Mouse (Mus musculus) hindbrain, embryonic 14.5 days (tissue): ENCODE data around the gene Cntn3. TPM values are rescaled to one million over a fixed set of nuclear protein-coding genes. Genes with fewer than 3 reads are reported as not detected.
A peak's percentile ranks its signal among the peaks of the same experiment; 100 is the strongest.

Experiments used
- ATAC-seq: fragments of 200-750 bp; cut with Nextera tagmentation; 2 replicates; pipeline ENCODE4 v1.8.0; 2017; ENCODE audit warnings: moderate number of reproducible peaks, mild to moderate bottlenecking, moderate TSS enrichment, moderate library complexity; ENCODE audit not compliant: low FRiP score
- DNase-seq: peaks from one replicate; pipeline ENCODE4 v3.0.0-alpha.2; 2015; ENCODE audit warnings: low spot score
- H3K27ac ChIP-seq: fragments of 300-500 bp; sonication (generic); 2 replicates; pipeline ENCODE4 v1.5.1; 2014; ENCODE audit warnings: mild to moderate bottlenecking, moderate library complexity
- H3K27me3 ChIP-seq: fragments of 300-500 bp; sonication (generic); 2 replicates; pipeline ENCODE4 v1.6.1; 2014; ENCODE audit warnings: mild to moderate bottlenecking, low read length, mixed read lengths; ENCODE audit not compliant: control insufficient read depth, insufficient read depth
- H3K36me3 ChIP-seq: fragments of 300-500 bp; sonication (generic); replicated peaks from 2 replicates; pipeline ENCODE4 v1.6.1; 2014; ENCODE audit not compliant: control insufficient read depth, insufficient read depth
- H3K4me1 ChIP-seq: fragments of 300-500 bp; sonication (generic); replicated peaks from 2 replicates; pipeline ENCODE4 v1.6.1; 2014; ENCODE audit warnings: antibody characterized with exemption, low read length, mixed read lengths; ENCODE audit not compliant: control insufficient read depth, insufficient read depth
- H3K4me2 ChIP-seq: fragments of 300-500 bp; sonication (generic); replicated peaks from 2 replicates; pipeline ENCODE4 v1.6.1; 2014; ENCODE audit warnings: mild to moderate bottlenecking, moderate library complexity
- H3K4me3 ChIP-seq: fragments of 300-500 bp; sonication (generic); replicated peaks from 2 replicates; pipeline ENCODE4 v1.5.1; 2014; ENCODE audit warnings: mild to moderate bottlenecking, low read length
- H3K9ac ChIP-seq: fragments of 300-500 bp; sonication (generic); 2 replicates; pipeline ENCODE4 v1.6.1; 2014
- H3K9me3 ChIP-seq: fragments of 300-500 bp; sonication (generic); 2 replicates; pipeline ENCODE4 v1.6.1; 2016; ENCODE audit warnings: low read length; ENCODE audit not compliant: control insufficient read depth
- WGBS: fragments of 180-500 bp; shearing (Covaris S2); extraction: QIAGEN DNeasy Blood & Tissue Kit; methylation state at CpG from one replicate; pipeline ENCODE4 v1.1.7; 2014; 5-methylcytosine and 5-hydroxymethylcytosine counted together
- polyA plus RNA-seq: library from polyadenylated mRNA; unstranded; fragments of >200 nt; fragmentation: Nextera tagmentation; extraction: Ambion mirVana; gene quantifications from 2 replicates; pipeline ENCODE4 v1.2.1, GENCODE M21; 2014

Gene Cntn3
- polyA plus RNA-seq, 1 experiment from 2014 or later = 5.2 TPM

DNA sequence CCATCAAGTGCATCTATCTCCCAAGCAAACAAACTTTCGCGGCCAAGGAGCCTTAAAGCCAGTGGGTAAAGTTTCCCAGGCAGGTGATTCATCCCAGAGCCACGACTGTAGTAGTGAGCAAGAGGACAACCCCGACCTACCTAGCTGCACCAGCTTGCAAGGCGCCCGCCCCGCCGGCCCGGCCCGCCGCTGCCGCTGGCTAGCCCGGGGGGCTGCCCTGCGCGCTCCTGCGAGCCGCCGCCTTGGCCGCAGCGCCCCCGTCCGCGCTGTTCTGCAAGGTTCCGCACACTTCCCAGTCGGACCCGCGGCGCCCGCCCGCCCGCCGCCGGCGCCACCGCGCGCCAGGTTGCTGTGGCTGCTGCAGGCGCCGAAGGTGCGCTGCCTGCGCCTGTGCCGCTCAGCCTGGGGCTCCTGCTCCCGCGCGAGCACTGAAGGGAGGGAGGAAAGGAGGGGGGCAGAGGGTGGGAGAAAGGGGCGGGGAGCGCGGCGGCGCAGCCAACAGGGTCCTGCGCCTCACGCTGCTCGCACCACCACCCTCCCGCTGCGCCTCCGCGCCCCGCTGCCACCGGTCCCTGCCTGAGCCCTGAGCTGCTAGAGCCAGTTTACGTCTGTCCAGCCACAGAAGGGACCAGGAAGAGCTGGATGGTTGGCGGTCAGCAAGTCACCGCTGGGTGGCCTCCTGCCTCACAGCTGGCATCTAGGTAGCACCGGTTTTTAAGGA lies 8.7 kb downstream of the Cntn3 start:
- Histone ChIP-seq H3K4me2 (peak overlapping the region; percentile 86), H3K9ac (peak overlapping the region; percentile 64), H3K4me1 (peaks cover 12% of the 10 kb centered on the region), H3K9me3 (no peaks in the 10 kb centered on the region), H3K4me3 (peak overlapping the region; percentile 66), H3K36me3 (no peaks in the 10 kb centered on the region), H3K27me3 (no peaks in the 10 kb centered on the region), H3K27ac (peak overlapping the region; percentile 57; the same call in 1 of the 2 replicates)
- under 1% methylated on average over 58 of the region's 63 CpGs for WGBS
- ATAC-seq (peak; percentile 99), DNase-seq (peak; percentile 72)

- Histone ChIP-seq H3K4me3 (peak overlapping the region; percentile 66), H3K4me1 (peaks cover 12% of the 10 kb centered on the region), H3K36me3 (no peaks in the 10 kb centered on the region), H3K9ac (peak overlapping the region; percentile 64), H3K27ac (peak overlapping the region; percentile 2; the same call in 1 of the 2 replicates), H3K9me3 (no peaks in the 10 kb centered on the region), H3K4me2 (peak overlapping the region; percentile 86), H3K27me3 (no peaks in the 10 kb centered on the region)
- ATAC-seq = no peak
- peak; percentile 24 for DNase-seq
- 6% methylated on average over 7 of the region's 7 CpGs for WGBS
Measured at GRCm38 (mm10) chr6:102563431-102563830, 9.5 kb downstream of the Cntn3 start.

DNA sequence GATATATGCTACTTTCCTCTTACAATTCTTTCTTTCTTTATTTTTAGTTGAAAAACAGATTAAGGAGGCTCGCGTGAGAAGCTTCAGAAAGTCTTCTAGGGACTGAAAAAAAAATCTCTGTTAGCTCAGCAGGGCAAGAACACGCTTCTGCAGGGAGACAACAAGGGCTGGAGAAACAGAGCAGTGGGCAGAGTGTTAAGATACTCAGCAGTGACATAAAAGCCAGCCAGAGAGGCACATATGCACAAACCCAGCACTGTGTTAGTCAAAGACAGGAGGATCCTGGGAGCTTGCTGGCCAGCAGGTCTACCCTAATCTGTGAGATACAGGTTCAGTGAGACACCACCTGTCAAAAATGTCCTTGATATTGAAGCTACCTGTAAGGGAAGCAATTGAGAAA lies 15.4 kb downstream of the Cntn3 start:
- no peaks in the 10 kb centered on the region for H3K36me3 ChIP-seq
- H3K4me1 ChIP-seq = no peaks in the 10 kb centered on the region
- H3K9me3 ChIP-seq = no peaks in the 10 kb centered on the region
- no peak for DNase-seq
- 77% methylated on average over 3 of the region's 3 CpGs for WGBS
- H3K27ac ChIP-seq = no peak overlapping the region
- no peak overlapping the region for H3K4me2 ChIP-seq
- no peak for ATAC-seq
- H3K9ac ChIP-seq = no peak overlapping the region
- H3K4me3 ChIP-seq = no peak overlapping the region
- no peaks in the 10 kb centered on the region for H3K27me3 ChIP-seq

- Histone ChIP-seq H3K4me1 (no peaks in the 10 kb centered on the region), H3K4me2 (no peak overlapping the region), H3K9ac (no peak overlapping the region), H3K27ac (no peak overlapping the region), H3K27me3 (no peaks in the 10 kb centered on the region), H3K4me3 (no peak overlapping the region), H3K36me3 (no peaks in the 10 kb centered on the region), H3K9me3 (no peaks in the 10 kb centered on the region)
- DNase-seq = no peak
- ATAC-seq = no peak
- WGBS = 70% methylated on average over 3 of the region's 3 CpGs
Measured at GRCm38 (mm10) chr6:102556497-102556896, 16.4 kb downstream of the Cntn3 start.

DNA sequence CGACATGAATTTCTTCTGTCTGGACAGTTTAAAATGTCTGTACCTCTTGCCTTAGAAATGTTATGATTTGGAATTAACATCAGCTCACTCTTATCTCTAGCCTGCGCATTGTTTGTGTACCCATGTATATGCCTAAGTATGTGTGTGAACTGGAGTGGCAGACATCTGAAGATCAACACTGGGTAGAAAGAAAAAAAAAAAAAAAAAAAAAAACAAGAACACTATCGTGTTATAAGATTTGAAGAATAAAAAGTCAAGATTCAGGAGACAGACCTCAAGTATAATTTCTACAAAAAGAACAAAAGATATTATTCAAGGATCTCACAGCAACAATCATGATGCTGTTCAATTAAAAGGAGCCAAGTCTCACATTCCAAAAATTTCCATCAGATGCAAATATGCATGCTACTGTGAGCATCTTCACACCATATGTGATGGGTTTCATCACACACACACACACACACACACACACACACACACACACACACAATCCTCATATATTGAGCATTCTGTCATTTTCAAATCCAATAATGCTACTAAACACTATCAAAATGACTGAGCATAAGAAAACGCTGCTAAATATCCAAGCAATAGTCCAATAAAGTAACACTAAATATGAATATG lies 17.0 kb downstream of the Cntn3 start:
- Histone ChIP-seq H3K9ac (no peak overlapping the region), H3K9me3 (no peaks in the 10 kb centered on the region), H3K36me3 (no peaks in the 10 kb centered on the region), H3K4me3 (no peak overlapping the region), H3K4me1 (no peaks in the 10 kb centered on the region), H3K27me3 (no peaks in the 10 kb centered on the region), H3K27ac (no peak overlapping the region), H3K4me2 (no peak overlapping the region)
- no peak for ATAC-seq
- WGBS = 93% methylated on average over 4 of the region's 4 CpGs
- DNase-seq = no peak

DNA sequence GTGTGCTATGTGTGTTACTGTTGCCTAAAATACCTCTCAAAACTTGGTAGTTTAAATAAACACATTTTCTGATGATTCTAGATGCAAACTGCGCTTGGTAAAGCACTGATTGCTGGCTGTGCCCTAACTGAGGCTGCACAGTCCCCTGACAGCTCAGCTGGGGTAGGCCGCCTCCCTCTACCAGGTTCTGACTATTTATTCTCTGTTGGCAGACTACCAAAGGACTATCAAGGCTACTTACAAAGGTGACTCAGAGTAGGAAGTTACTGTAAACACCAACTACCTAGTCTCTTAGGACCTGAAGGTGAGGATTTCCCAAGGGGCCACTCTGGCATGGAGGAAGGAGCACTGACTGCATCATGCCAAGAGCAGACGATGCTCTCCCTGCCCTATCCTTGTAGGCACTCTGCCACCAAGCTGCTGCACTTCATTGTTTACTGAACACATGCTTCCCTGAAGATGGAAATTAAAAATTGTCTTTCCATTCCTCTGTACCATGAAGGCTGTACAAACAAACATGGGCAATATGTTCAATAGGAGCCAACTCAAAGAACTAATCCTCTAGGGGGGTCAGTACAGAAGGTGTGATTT lies 17.7 kb downstream of the Cntn3 start:
- H3K27ac ChIP-seq = no peak overlapping the region
- DNase-seq (no peak), ATAC-seq (no peak)
- H3K4me3 ChIP-seq = no peak overlapping the region
- no peak overlapping the region for H3K9ac ChIP-seq
- H3K4me1 ChIP-seq = no peaks in the 10 kb centered on the region
- WGBS = 88% methylated on average over 3 of the region's 3 CpGs
- H3K4me2 ChIP-seq = no peak overlapping the region
- H3K36me3 ChIP-seq = no peaks in the 10 kb centered on the region
- H3K27me3 ChIP-seq = no peaks in the 10 kb centered on the region
- no peaks in the 10 kb centered on the region for H3K9me3 ChIP-seq

- Histone ChIP-seq H3K4me2 (no peak overlapping the region), H3K27me3 (no peaks in the 10 kb centered on the region), H3K9ac (no peak overlapping the region), H3K9me3 (no peaks in the 10 kb centered on the region), H3K36me3 (no peaks in the 10 kb centered on the region), H3K27ac (no peak overlapping the region), H3K4me3 (no peak overlapping the region), H3K4me1 (no peaks in the 10 kb centered on the region)
- WGBS = 82% methylated on average over 7 of the region's 7 CpGs
- ATAC-seq = no peak
- DNase-seq = no peak
Measured at GRCm38 (mm10) chr6:102541633-102542412, 31.1 kb downstream of the Cntn3 start.

GRCm38 (mm10) chr6:102535599-102535998 lies 37.3 kb downstream of the Cntn3 start:
- no peak overlapping the region for H3K27ac ChIP-seq
- no peak for ATAC-seq
- H3K27me3 ChIP-seq = no peaks in the 10 kb centered on the region
- no peak overlapping the region for H3K4me2 ChIP-seq
- H3K9me3 ChIP-seq = no peaks in the 10 kb centered on the region
- H3K4me1 ChIP-seq = no peaks in the 10 kb centered on the region
- WGBS = 82% methylated on average over 4 of the region's 4 CpGs
- H3K9ac ChIP-seq = no peak overlapping the region
- no peaks in the 10 kb centered on the region for H3K36me3 ChIP-seq
- no peak overlapping the region for H3K4me3 ChIP-seq
- no peak for DNase-seq

- no peak overlapping the region for H3K9ac ChIP-seq
- H3K4me3 ChIP-seq = no peak overlapping the region
- 96% methylated on average over 2 of the region's 2 CpGs for WGBS
- H3K4me2 ChIP-seq = no peak overlapping the region
- ATAC-seq = no peak
- H3K27me3 ChIP-seq = no peaks in the 10 kb centered on the region
- H3K27ac ChIP-seq = no peak overlapping the region
- DNase-seq = no peak
- H3K36me3 ChIP-seq = no peaks in the 10 kb centered on the region
- H3K9me3 ChIP-seq = no peaks in the 10 kb centered on the region
- H3K4me1 ChIP-seq = no peaks in the 10 kb centered on the region
Measured at GRCm38 (mm10) chr6:102523037-102523436, 49.9 kb downstream of the Cntn3 start.
